Mouse (Mus musculus) megakaryocyte, embryonic 14.5 days (primary cell): ENCODE data around the gene Col4a2.

Experiments
- FLI1 ChIP-seq: IDR thresholded peaks from 2 replicates; pipeline ENCODE4 v1.6.1; 2012; ENCODE audit warnings: low read length, inconsistent platforms, mixed read lengths
- GATA1 ChIP-seq: IDR thresholded peaks from 3 replicates; pipeline ENCODE4 v1.6.1; 2012; ENCODE audit warnings: mixed read lengths, low read length, inconsistent platforms, borderline replicate concordance

DNA sequence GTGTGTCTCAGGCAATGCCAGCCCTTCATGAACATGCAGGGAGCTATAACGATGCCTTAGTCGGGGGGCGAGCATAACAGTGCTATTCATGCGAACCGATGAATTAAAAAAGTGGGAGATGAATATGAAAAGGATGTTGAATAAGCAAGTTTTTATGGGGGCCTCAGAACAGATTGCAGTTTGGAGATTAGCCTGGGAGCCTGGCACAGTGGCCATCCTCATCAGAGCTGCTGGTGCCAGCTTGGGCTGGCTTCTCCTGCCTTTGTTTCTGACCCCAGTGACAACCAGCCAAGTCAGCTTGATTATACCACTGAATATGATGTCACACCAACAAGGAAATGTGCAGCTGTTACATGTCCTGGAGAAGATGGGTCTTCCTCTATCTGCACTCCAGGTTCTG is 23.7 kb downstream of the Col4a2 start:
- TF ChIP-seq GATA1 (no peak), FLI1 (no peak)
